Mouse (Mus musculus): ENCODE data around the gene Epb41l3.

DNA sequence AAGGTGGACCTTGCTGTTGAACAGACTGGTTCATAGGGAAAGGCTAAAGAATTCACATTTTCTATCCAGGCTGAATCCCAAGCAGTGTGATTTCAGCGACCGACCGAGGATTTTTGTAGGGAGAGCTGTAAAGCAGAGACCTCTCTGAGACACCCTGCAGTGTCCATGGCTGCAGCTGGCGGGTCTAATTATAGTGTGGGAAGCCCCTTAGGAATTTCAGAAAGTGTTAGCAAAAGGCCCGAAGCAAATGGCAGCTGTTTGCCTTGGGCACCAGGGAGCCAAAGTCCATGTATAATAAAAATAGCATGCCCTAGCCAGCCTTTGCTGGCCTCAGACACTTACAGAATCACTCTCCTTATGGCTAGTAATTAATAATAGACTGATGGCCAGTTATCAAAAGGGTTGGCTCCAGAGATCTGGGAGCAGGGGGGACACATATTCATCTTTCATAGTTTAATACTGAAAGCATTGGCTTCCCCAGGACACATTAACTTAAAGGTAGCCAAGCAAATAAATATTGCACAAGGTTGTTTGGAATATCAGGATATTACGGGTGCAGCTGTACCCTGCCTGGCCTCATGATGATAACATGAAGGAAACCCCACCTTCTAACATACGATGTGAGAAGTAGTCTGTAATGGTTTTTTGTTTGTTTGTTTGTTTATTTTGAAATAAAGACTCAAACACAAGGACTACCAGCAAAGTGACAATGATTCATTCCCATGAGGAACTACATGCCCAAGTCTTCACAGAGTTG is 106.3 kb downstream of the Epb41l3 start:
- TF ChIP-seq GATA1 (IDR thresholded peaks at IDR 0.05; ENCODE audit: low read length), result no peak
- no peak for TF ChIP-seq TAL1 (IDR thresholded peaks at IDR 0.05; ENCODE audit: low read length)
